ENCODE assay signal across 9 mouse cellular contexts in the genomic region with DNA sequence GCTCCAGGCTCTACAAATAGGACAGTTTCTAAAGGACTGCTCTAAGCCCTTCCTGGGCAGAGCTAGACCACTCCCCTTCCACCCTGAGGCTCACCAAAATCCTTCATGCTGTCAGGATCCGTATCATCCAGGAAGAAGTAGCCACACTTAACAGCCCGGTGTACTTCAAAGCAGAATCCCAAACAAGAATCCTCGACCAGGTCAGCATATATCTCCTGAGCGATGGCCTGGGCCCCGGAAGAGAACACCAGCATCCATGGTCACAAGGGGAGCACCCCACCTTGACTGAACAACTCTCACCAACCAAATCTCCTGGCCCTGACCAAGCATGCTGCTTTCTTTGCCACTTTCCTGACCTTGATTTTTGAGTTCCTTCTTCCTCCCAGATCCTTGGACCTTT. TPM values are rescaled to one million over a fixed set of nuclear protein-coding genes. Genes with fewer than 3 reads are reported as not detected.
DNase-seq lines count a peak whose midpoint lies in the region; ATAC-seq lines count a peak whose summit lies in the region.
"Had no signal": no experiment of that assay in that cellular context is flagged by ENCODE, and none has a peak within 500 bp of the region (broad histone marks: within the 10 kb centered on the region; RNA-seq: fewer than 3 reads in every experiment).

No protein-coding gene starts in this region.

- no peak overlapping the region for H3K4me2 ChIP-seq in neural tube, embryonic 11.5 days (ENCODE audit: low read depth)
- peak overlapping the region; percentile 94 for H3K4me2 ChIP-seq in limb, embryonic 13.5 days (replicated peaks)
- H3K4me2 ChIP-seq in stomach, embryonic 16.5 days (ENCODE audit: low read depth, low read length), result peak overlapping the region; percentile 75

- peaks cover 9% of the 10 kb centered on the region; the same call in 1 of the 2 replicates for H3K4me1 ChIP-seq in neural tube, embryonic 11.5 days (ENCODE audit: control insufficient read depth, insufficient read depth, low read length)
- H3K4me1 ChIP-seq in limb, embryonic 13.5 days, result peaks cover 30% of the 10 kb centered on the region
- peaks cover 20% of the 10 kb centered on the region; the same call in 1 of the 2 replicates for H3K4me1 ChIP-seq in stomach, embryonic 16.5 days (ENCODE audit: control insufficient read depth, insufficient read depth, low read length)

- peak overlapping the region; percentile 93; the same call in 1 of the 2 replicates for H3K4me3 ChIP-seq in neural tube, embryonic 11.5 days (ENCODE audit: low read depth, low read length)
- peak overlapping the region; percentile 89 for H3K4me3 ChIP-seq in limb, embryonic 13.5 days
- no peak overlapping the region for H3K4me3 ChIP-seq in stomach, embryonic 16.5 days (replicated peaks; ENCODE audit: low read length)
- H3K4me3 ChIP-seq: heart, adult 2 months had no signal

- peak overlapping the region; percentile 95; the same call in 1 of the 2 replicates for H3K9ac ChIP-seq in neural tube, embryonic 11.5 days (ENCODE audit: low read length)
- peak overlapping the region; percentile 95 for H3K9ac ChIP-seq in limb, embryonic 13.5 days
- peak overlapping the region; percentile 97; the same call in 1 of the 2 replicates for H3K9ac ChIP-seq in stomach, embryonic 16.5 days (ENCODE audit: low read length)

- peak overlapping the region; percentile 99 for H3K27ac ChIP-seq in neural tube, embryonic 11.5 days (ENCODE audit: low read depth, low read length)
- H3K27ac ChIP-seq in limb, embryonic 13.5 days, result 0 out of 2 replicates have a peak overlapping the region, but pooled peaks have one; percentile 99
- H3K27ac ChIP-seq in stomach, embryonic 16.5 days (ENCODE audit: low read length), result no peak overlapping the region; the same call in 1 of the 2 replicates

- H3K9me3 ChIP-seq in neural tube, embryonic 11.5 days (ENCODE audit: control insufficient read depth, low read length), result no peaks in the 10 kb centered on the region
- no peaks in the 10 kb centered on the region for H3K9me3 ChIP-seq in limb, embryonic 13.5 days
- H3K9me3 ChIP-seq in stomach, embryonic 16.5 days (replicated peaks; ENCODE audit: control insufficient read depth, low read length), result no peaks in the 10 kb centered on the region

- 79% methylated on average over 5 of the region's 5 CpGs for WGBS in neural tube, embryonic 11.5 days
- WGBS in limb, embryonic 13.5 days, result 81% methylated on average over 5 of the region's 5 CpGs
- 61% methylated on average over 5 of the region's 5 CpGs for WGBS in stomach, embryonic 16.5 days

- peak; percentile 27 for DNase-seq in cerebellum, adult 11-12 months
- no peak for DNase-seq in cerebellum, postnatal 25 days
- no peak for DNase-seq in neural tube, embryonic 11.5 days (ENCODE audit: low spot score)
- no peak for DNase-seq in neural tube, embryonic 10.5 days (ENCODE audit: extremely low spot score, low spot score)
- no peak for DNase-seq in left cerebral cortex, adult 9 months (ENCODE audit: low spot score in 2 of 2)
- no peak for DNase-seq in thymus, postnatal 4 days

- H3K27me3 ChIP-seq in neural tube, embryonic 11.5 days (ENCODE audit: control insufficient read depth, insufficient read depth, low read length), result no peaks in the 10 kb centered on the region
- H3K27me3 ChIP-seq in limb, embryonic 13.5 days, result no peaks in the 10 kb centered on the region
- no peaks in the 10 kb centered on the region for H3K27me3 ChIP-seq in stomach, embryonic 16.5 days (ENCODE audit: control insufficient read depth, insufficient read depth, low read length)

- peaks cover 17% of the 10 kb centered on the region for H3K36me3 ChIP-seq in neural tube, embryonic 11.5 days (ENCODE audit: control insufficient read depth, insufficient read depth, low read length)
- H3K36me3 ChIP-seq in limb, embryonic 13.5 days, result peaks cover 52% of the 10 kb centered on the region
- H3K36me3 ChIP-seq in stomach, embryonic 16.5 days (ENCODE audit: control insufficient read depth, insufficient read depth, low read length), result peaks cover 8% of the 10 kb centered on the region; the same call in 1 of the 2 replicates

- no peak for ATAC-seq in neural tube, embryonic 11.5 days (ENCODE audit: insufficient read depth, low FRiP score, low TSS enrichment)
- no peak for ATAC-seq in limb, embryonic 13.5 days (ENCODE audit: low FRiP score, low read depth)
- no peak for ATAC-seq in stomach, embryonic 16.5 days (ENCODE audit: insufficient read depth, low FRiP score)

RNA-seq across cellular contexts. Expression of gene Atxn7l3, which starts 2.0 kb away (rescaled TPM):
- 18.8 and 20.0 TPM in 2 replicates for polyA plus RNA-seq in neural tube, embryonic 11.5 days (2014; fragmentation: Nextera tagmentation; extraction: Ambion mirVana)
- polyA plus RNA-seq in limb, embryonic 13.5 days (2015; fragmentation: Nextera tagmentation; extraction: Ambion mirVana), result 20.7 and 21.4 TPM in 2 replicates
- 12.2 and 13.2 TPM in 2 replicates for polyA plus RNA-seq in stomach, embryonic 16.5 days (2015; fragmentation: Nextera tagmentation; extraction: Ambion mirVana)

RNA-seq across cellular contexts. Expression of gene Tmub2, which starts 9.7 kb away (rescaled TPM):
- polyA plus RNA-seq in neural tube, embryonic 11.5 days (2014; fragmentation: Nextera tagmentation; extraction: Ambion mirVana), result 61.7 and 64.5 TPM in 2 replicates
- 52.8 and 57.3 TPM in 2 replicates for polyA plus RNA-seq in limb, embryonic 13.5 days (2015; fragmentation: Nextera tagmentation; extraction: Ambion mirVana)
- polyA plus RNA-seq in stomach, embryonic 16.5 days (2015; fragmentation: Nextera tagmentation; extraction: Ambion mirVana), result 53.0 and 53.4 TPM in 2 replicates

RNA-seq across cellular contexts. Expression of gene Ubtf, which starts 25.1 kb away (rescaled TPM):
- polyA plus RNA-seq in neural tube, embryonic 11.5 days (2014; fragmentation: Nextera tagmentation; extraction: Ambion mirVana), result 86.0 and 93.2 TPM in 2 replicates
- polyA plus RNA-seq in limb, embryonic 13.5 days (2015; fragmentation: Nextera tagmentation; extraction: Ambion mirVana), result 83.9 and 85.9 TPM in 2 replicates
- polyA plus RNA-seq in stomach, embryonic 16.5 days (2015; fragmentation: Nextera tagmentation; extraction: Ambion mirVana), result 70.5 and 71.4 TPM in 2 replicates

RNA-seq across cellular contexts. Expression of gene Asb16, which starts 25.9 kb away (rescaled TPM):
- polyA plus RNA-seq in neural tube, embryonic 11.5 days (2014; fragmentation: Nextera tagmentation; extraction: Ambion mirVana), result not detected in 2 replicates
- polyA plus RNA-seq in limb, embryonic 13.5 days (2015; fragmentation: Nextera tagmentation; extraction: Ambion mirVana), result 0.22 TPM in 2 replicates
- polyA plus RNA-seq in stomach, embryonic 16.5 days (2015; fragmentation: Nextera tagmentation; extraction: Ambion mirVana), result 0.12 TPM in 1 of 2 replicates, not detected in the other

RNA-seq across cellular contexts. Expression of gene BC030867, which starts 45.7 kb away (rescaled TPM):
- 17.9 and 18.6 TPM in 2 replicates for polyA plus RNA-seq in neural tube, embryonic 11.5 days (2014; fragmentation: Nextera tagmentation; extraction: Ambion mirVana)
- 15.8 and 16.1 TPM in 2 replicates for polyA plus RNA-seq in limb, embryonic 13.5 days (2015; fragmentation: Nextera tagmentation; extraction: Ambion mirVana)
- 10.8 and 12.4 TPM in 2 replicates for polyA plus RNA-seq in stomach, embryonic 16.5 days (2015; fragmentation: Nextera tagmentation; extraction: Ambion mirVana)
